Mouse (Mus musculus) erythroblast, adult 5-6 weeks (primary cell): ENCODE results near the gene Hmgn1. TPM values are rescaled to one million over a fixed set of nuclear protein-coding genes. Genes with fewer than 3 reads are reported as not detected.

ENCODE experiments used
- ATAC-seq: replicated peaks from 2 replicates; pipeline ENCODE4 v1.8.0; 2016; ENCODE audit warnings: moderate number of reproducible peaks, mild to moderate bottlenecking, moderate TSS enrichment, inconsistent platforms; ENCODE audit not compliant: poor library complexity, low FRiP score, severe bottlenecking
- total RNA-seq, 2 experiments: library from RNA; stranded (forward) in 1 of 2; stranded (reverse) in 1 of 2; fragments of 150-400 nt in 1 of 2; fragments of 200-764, 138-1000 nt in 1 of 2; gene quantifications; 2 replicates each; pipeline versions ENCODE4 v1.2.3 to v1.2.4; 2015 to 2017; ENCODE audit warnings: low replicate concordance in 2 of 2

The Hmgn1 gene
- total RNA-seq, 2 experiments from 2014 or later: 14.2 to 30.0 TPM

GRCm38 (mm10) chr16:96081331-96081730, 46.2 kb downstream of the Hmgn1 start:
- ATAC-seq: peak; percentile 86

GRCm38 (mm10) chr16:96080524-96080923, 47.0 kb downstream of the Hmgn1 start:
- ATAC-seq: no peak

Other genes with a start within 250 kb of the Hmgn1 start
- gene Psmg1, start 136.8 kb downstream of the Hmgn1 start, total RNA-seq (2015; ENCODE audit: low replicate concordance): 12.3 and 21.3 TPM in 2 replicates
- gene Psmg1, start 136.8 kb downstream of the Hmgn1 start, total RNA-seq (2017; ENCODE audit: low replicate concordance): 5.1 and 10.3 TPM in 2 replicates
- gene Brwd1, start 45.2 kb downstream of the Hmgn1 start, total RNA-seq (2015; ENCODE audit: low replicate concordance): 10.4 and 10.6 TPM in 2 replicates
- 9.3 and 11.8 TPM in 2 replicates for gene Brwd1, start 45.2 kb downstream of the Hmgn1 start, total RNA-seq (2017; ENCODE audit: low replicate concordance)
- gene Wrb, start 17.7 kb upstream of the Hmgn1 start, total RNA-seq (2015; ENCODE audit: low replicate concordance): 0.77 and 2.5 TPM in 2 replicates
- gene Wrb, start 17.7 kb upstream of the Hmgn1 start, total RNA-seq (2017; ENCODE audit: low replicate concordance): 0.98 and 3.0 TPM in 2 replicates
- gene Lca5l, start 64.5 kb upstream of the Hmgn1 start, total RNA-seq (2015; ENCODE audit: low replicate concordance): not detected in 2 replicates
- 1.1 TPM in 1 of 2 replicates, not detected in the other for gene Lca5l, start 64.5 kb upstream of the Hmgn1 start, total RNA-seq (2017; ENCODE audit: low replicate concordance)
- not detected in 2 replicates for gene Sh3bgr, start 72.7 kb upstream of the Hmgn1 start, total RNA-seq (2015; ENCODE audit: low replicate concordance)
- gene Sh3bgr, start 72.7 kb upstream of the Hmgn1 start, total RNA-seq (2017; ENCODE audit: low replicate concordance): not detected in 2 replicates
- gene B3galt5, start 108.1 kb upstream of the Hmgn1 start, total RNA-seq (2015; ENCODE audit: low replicate concordance): not detected in 2 replicates
- not detected in 2 replicates for gene B3galt5, start 108.1 kb upstream of the Hmgn1 start, total RNA-seq (2017; ENCODE audit: low replicate concordance)